Mouse (Mus musculus): ENCODE data around the gene Usp35. TPM values are rescaled to one million over a fixed set of nuclear protein-coding genes. Genes with fewer than 3 reads are reported as not detected.

Usp35 gene
- polyA plus RNA-seq, 1 experiment from 2014 or later, result 2.2 TPM

DNA sequence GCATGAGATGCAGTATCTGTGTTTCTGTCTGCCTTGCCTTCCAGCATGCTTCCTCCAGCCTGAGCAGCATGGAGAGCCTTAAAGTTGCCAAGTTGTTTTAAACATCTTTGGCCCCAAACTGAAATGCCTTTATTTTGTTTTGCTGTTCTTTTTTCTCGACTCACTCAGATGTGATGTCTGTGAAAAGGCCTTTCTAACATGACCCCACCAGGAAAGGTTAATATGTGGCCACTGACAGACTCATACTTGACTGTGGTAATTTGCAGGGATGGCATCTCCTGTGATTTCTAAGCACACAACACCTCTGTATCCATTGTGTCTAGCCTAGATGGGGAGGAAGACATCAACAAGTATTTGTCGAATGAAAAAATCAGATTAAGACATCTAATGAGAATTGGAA is 34.8 kb downstream of the Usp35 start:
- no peak overlapping the region for H3K4me3 ChIP-seq (ENCODE audit: low read depth, low read length)
- no peak overlapping the region for H3K9ac ChIP-seq (ENCODE audit: low read depth, low read length)
- 56% methylated on average over 2 of the region's 2 CpGs for WGBS
- no peak overlapping the region for H3K4me2 ChIP-seq (ENCODE audit: low read depth, low read length)
- ATAC-seq (ENCODE audit: low read depth), result no peak
- H3K27me3 ChIP-seq (replicated peaks; ENCODE audit: control insufficient read depth, insufficient read depth, low read length), result no peaks in the 10 kb centered on the region
- H3K27ac ChIP-seq (replicated peaks; ENCODE audit: low read depth, low read length), result no peak overlapping the region
- H3K36me3 ChIP-seq (ENCODE audit: control insufficient read depth, insufficient read depth, low read length), result no peaks in the 10 kb centered on the region; the same call in 1 of the 2 replicates
- no peak for DNase-seq (ENCODE audit: low spot score)
- H3K9me3 ChIP-seq (ENCODE audit: control insufficient read depth, low read length), result no peaks in the 10 kb centered on the region
- H3K4me1 ChIP-seq (ENCODE audit: control insufficient read depth, insufficient read depth, low read length), result no peaks in the 10 kb centered on the region

DNA sequence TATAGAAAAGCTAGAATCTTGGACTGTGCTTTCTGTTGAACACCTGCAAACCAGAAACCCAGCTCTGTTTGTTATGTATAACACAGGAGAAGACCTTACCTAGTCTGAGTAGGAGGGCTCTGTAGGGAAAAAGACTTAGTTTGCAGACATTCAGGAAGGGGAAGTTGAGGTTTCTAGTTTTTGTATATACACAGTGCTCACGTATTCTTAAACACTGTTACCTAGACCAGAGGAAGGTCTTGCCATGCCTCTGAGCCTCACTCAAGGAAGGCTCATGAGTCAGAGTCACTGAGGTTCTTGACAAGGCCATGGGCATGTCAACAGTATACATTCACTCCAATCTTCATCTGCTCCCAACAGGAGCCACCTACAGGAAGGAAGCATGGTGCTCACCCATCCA is 60.8 kb downstream of the Usp35 start:
- no peaks in the 10 kb centered on the region for H3K36me3 ChIP-seq (ENCODE audit: control insufficient read depth, insufficient read depth, low read length)
- H3K9me3 ChIP-seq (ENCODE audit: control insufficient read depth, low read length), result no peaks in the 10 kb centered on the region
- 75% methylated on average over 1 of the region's 1 CpGs for WGBS
- no peak overlapping the region for H3K27ac ChIP-seq (replicated peaks; ENCODE audit: low read depth, low read length)
- H3K4me1 ChIP-seq (ENCODE audit: control insufficient read depth, insufficient read depth, low read length), result no peaks in the 10 kb centered on the region
- no peak for DNase-seq (ENCODE audit: low spot score)
- H3K27me3 ChIP-seq (replicated peaks; ENCODE audit: control insufficient read depth, insufficient read depth, low read length), result no peaks in the 10 kb centered on the region
- no peak overlapping the region for H3K4me3 ChIP-seq (ENCODE audit: low read depth, low read length)
- no peak overlapping the region for H3K9ac ChIP-seq (ENCODE audit: low read depth, low read length)
- H3K4me2 ChIP-seq (ENCODE audit: low read depth, low read length), result no peak overlapping the region
- ATAC-seq (ENCODE audit: low read depth), result no peak

DNA sequence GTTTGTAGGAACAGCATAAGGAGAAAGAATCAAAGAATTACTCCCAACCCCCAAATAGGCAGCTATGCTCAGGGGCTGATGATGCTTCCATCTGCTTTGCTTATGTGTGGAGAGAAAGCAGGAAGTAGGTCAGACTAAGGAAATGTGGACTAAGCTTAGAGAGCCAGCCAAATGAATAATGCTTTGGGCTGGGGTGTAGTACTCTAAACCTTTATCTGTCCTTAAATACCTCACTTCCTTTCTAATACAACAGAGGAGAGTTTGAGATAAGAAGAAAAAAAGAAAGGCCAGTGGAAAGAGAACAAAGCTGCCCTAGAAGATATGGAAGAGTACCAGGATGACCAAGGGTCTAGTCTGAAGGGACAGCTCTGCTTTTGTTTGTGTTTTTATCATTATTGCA is 61.5 kb downstream of the Usp35 start:
- ATAC-seq (ENCODE audit: low read depth), result no peak
- no peaks in the 10 kb centered on the region for H3K9me3 ChIP-seq (ENCODE audit: control insufficient read depth, low read length)

DNA sequence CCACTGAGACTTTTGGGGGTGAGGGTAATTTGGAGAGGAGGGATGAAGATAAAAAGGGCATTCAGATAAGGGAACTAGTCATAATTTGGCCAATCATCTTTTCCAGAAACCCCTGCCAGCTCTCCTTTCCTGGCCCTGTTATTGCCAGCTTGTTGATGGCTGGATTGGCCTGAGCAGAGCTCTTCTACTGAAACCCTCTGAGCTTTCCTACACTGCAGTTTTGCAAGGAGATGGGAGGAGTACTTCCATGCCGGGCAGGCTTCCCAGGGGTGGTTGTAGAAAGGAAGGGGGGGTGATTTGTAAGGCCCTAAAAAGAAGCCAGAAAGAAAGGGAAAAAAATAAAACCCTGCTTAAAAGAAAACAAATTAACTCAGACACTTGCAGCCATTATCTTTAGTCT is 69.3 kb downstream of the Usp35 start:
- no peak overlapping the region for H3K9ac ChIP-seq (ENCODE audit: low read depth, low read length)
- H3K4me1 ChIP-seq (ENCODE audit: control insufficient read depth, insufficient read depth, low read length), result no peaks in the 10 kb centered on the region; the same call in 1 of the 2 replicates
- no peaks in the 10 kb centered on the region for H3K9me3 ChIP-seq (ENCODE audit: control insufficient read depth, low read length)
- H3K27ac ChIP-seq (replicated peaks; ENCODE audit: low read depth, low read length), result no peak overlapping the region
- DNase-seq (ENCODE audit: low spot score) (no peak), ATAC-seq (ENCODE audit: low read depth) (no peak)
- no peak overlapping the region for H3K4me3 ChIP-seq (ENCODE audit: low read depth, low read length)
- H3K36me3 ChIP-seq (ENCODE audit: control insufficient read depth, insufficient read depth, low read length), result no peaks in the 10 kb centered on the region
- WGBS, result 68% methylated on average over 1 of the region's 1 CpGs
- H3K4me2 ChIP-seq (ENCODE audit: low read depth, low read length), result no peak overlapping the region
- H3K27me3 ChIP-seq (replicated peaks; ENCODE audit: control insufficient read depth, insufficient read depth, low read length), result no peaks in the 10 kb centered on the region

More for the DNA sequence above, 61.5 kb downstream of the Usp35 start:
- DNase-seq (ENCODE audit: low spot score), result no peak
- no peak overlapping the region for H3K9ac ChIP-seq (ENCODE audit: low read depth, low read length)
- H3K36me3 ChIP-seq (ENCODE audit: control insufficient read depth, insufficient read depth, low read length), result no peaks in the 10 kb centered on the region
- H3K4me1 ChIP-seq (ENCODE audit: control insufficient read depth, insufficient read depth, low read length), result no peaks in the 10 kb centered on the region
- no peaks in the 10 kb centered on the region for H3K27me3 ChIP-seq (replicated peaks; ENCODE audit: control insufficient read depth, insufficient read depth, low read length)
- H3K27ac ChIP-seq (replicated peaks; ENCODE audit: low read depth, low read length), result no peak overlapping the region
- H3K4me2 ChIP-seq (ENCODE audit: low read depth, low read length), result no peak overlapping the region
- H3K4me3 ChIP-seq (ENCODE audit: low read depth, low read length), result no peak overlapping the region

Other genes starting within 250 kb of the Usp35 start
- 5.3 and 5.5 TPM in 2 replicates for gene Kctd21, start 307 bp upstream of the Usp35 start, polyA plus RNA-seq (2014; fragmentation: Nextera tagmentation; extraction: Ambion mirVana)
- gene Alg8, start 39.6 kb upstream of the Usp35 start, polyA plus RNA-seq (2014; fragmentation: Nextera tagmentation; extraction: Ambion mirVana), result 30.7 TPM in 2 replicates
- 363 and 429 TPM in 2 replicates for gene Ndufc2, start 68.0 kb upstream of the Usp35 start, polyA plus RNA-seq (2014; fragmentation: Nextera tagmentation; extraction: Ambion mirVana)
- 1.3 and 3.5 TPM in 2 replicates for gene Thrsp, start 85.7 kb upstream of the Usp35 start, polyA plus RNA-seq (2014; fragmentation: Nextera tagmentation; extraction: Ambion mirVana)
- gene Kctd14, start 119.3 kb upstream of the Usp35 start, polyA plus RNA-seq (2014; fragmentation: Nextera tagmentation; extraction: Ambion mirVana), result 3.0 and 4.8 TPM in 2 replicates
- 43.3 and 51.9 TPM in 2 replicates for gene Ints4, start 148.9 kb upstream of the Usp35 start, polyA plus RNA-seq (2014; fragmentation: Nextera tagmentation; extraction: Ambion mirVana)
- gene Aamdc, start 247.5 kb upstream of the Usp35 start, polyA plus RNA-seq (2014; fragmentation: Nextera tagmentation; extraction: Ambion mirVana), result 87.4 and 92.1 TPM in 2 replicates
- 18.0 and 20.8 TPM in 2 replicates for gene Rsf1, start 247.9 kb upstream of the Usp35 start, polyA plus RNA-seq (2014; fragmentation: Nextera tagmentation; extraction: Ambion mirVana)